Mouse (Mus musculus) small intestine, adult 2 months (tissue): ENCODE data around the gene Rnpep.

ENCODE experiments used
- CTCF ChIP-seq: fragments of 200-500 bp; IDR thresholded peaks from 2 replicates; pipeline ENCODE4 v1.5.1; 2012; ENCODE audit warnings: low read depth, mild to moderate bottlenecking, control low read depth, inconsistent platforms, low read length, moderate library complexity, mixed read lengths; ENCODE audit not compliant: insufficient replicate concordance, insufficient read length; ENCODE audit errors: extremely low read depth
- POLR2A ChIP-seq: fragments of 200-500 bp; IDR thresholded peaks from 2 replicates; pipeline ENCODE4 v1.6.1; 2012; ENCODE audit warnings: low read depth, mild to moderate bottlenecking, control low read depth, inconsistent platforms, low read length, moderate library complexity

- TF ChIP-seq CTCF (no peak), POLR2A (no peak)
Measured at GRCm38 (mm10) chr1:135251405-135251804, 32.5 kb downstream of the Rnpep start.
